Mouse (Mus musculus) heart, adult 2 months (tissue): ENCODE measurements at regions not wholly inside any gene's neighbourhood (a gene's known extent, or its start where the extent isn't known, plus 50 kb on each side); places are given as distances from the start of the nearest gene placed in this dataset.

Experiments used
- CTCF ChIP-seq: fragments of 200-600 bp; IDR thresholded peaks from 2 replicates; pipeline ENCODE4 v1.8.1; 2022; ENCODE audit warnings: antibody characterized with exemption, mild to moderate bottlenecking, moderate library complexity
- POLR2A ChIP-seq: fragments of 200-500 bp; IDR thresholded peaks from 2 replicates; pipeline ENCODE4 v1.6.1; 2011; ENCODE audit warnings: mild to moderate bottlenecking, low read depth, low read length, control low read depth; ENCODE audit not compliant: insufficient read depth

DNA sequence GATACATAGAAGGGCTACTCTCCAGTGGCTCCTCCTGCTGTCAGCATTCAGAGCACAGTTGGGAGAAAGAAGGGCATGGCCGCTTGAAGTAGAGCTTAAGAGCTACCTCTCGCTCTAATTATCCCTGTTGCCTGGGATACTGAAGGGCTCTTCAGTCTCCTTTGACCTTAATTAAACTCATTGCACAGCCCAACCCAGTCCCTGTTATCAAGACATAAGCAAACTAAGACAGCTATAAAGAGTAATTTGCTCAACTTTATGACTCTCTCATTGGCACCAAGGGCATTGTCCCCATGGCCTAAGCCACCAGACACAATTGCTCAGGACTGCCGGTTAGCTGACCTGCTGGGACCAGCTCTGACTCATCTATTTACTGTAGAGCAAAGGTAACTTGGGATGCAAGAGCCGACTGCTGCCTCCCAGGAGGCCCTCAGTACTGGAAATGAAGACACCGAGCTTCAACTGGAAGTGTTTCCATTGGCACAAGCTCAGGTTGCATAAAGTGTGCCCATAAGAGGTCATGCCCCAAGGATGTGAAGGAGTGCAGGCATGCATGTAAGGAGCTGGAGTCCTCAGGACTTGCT lies 219.3 kb upstream of the Ccdc122 start:
- TF ChIP-seq POLR2A (no peak), CTCF (no peak)
